Mouse (Mus musculus) neutrophil, adult 83 days (primary cell): ENCODE results near the gene Khsrp. TPM values are rescaled to one million over a fixed set of nuclear protein-coding genes. Genes with fewer than 3 reads are reported as not detected.

ENCODE experiments used
- total RNA-seq, 2 experiments: library from RNA; stranded (reverse); gene quantifications; one replicate each; pipeline ENCODE4 v1.2.4; 2023

The Khsrp gene
- 100 to 1,000 TPM in 1 of 2 experiments, 10 to 100 TPM in 1; 97.1 to 105 TPM for total RNA-seq

DNA sequence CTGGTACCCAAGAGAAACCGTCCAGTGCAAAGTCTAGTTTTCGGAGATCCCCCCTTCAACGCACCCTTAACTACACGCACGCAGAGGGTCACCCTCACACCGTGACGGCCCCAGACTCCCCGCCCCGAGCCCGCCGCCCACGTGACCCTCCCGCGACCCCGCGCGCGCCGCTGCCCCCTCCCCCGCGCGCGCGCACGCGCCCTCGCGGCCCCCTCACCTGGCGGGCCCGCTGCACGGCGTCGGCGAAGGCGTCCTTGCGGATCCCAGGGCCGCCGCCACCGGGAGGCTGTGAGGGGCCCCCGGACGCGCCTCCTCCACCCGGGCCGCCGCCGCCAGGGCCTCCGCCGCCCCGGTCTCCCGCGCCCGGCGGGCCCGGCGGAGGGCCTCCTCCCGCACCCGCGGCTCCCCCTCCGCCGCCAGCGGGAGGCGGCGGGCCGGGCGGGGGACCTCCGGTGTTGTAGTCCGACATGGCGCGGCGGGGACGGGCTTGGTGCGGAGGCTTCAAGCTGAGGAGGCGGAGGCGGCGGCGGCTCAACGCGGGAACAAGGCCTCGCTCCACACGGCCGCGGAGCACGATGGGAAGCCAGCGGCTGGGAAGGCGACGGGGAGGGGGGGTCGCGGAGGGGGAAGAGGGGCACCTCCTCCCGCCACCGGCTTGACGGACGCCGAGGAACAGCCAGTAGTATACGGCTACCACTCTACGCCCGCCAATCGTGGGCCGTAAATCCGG lies at the start of gene Khsrp:
TSS of gene Khsrp (minus strand) at position 592 of the 730 bp plus-strand sequence.

DNA sequence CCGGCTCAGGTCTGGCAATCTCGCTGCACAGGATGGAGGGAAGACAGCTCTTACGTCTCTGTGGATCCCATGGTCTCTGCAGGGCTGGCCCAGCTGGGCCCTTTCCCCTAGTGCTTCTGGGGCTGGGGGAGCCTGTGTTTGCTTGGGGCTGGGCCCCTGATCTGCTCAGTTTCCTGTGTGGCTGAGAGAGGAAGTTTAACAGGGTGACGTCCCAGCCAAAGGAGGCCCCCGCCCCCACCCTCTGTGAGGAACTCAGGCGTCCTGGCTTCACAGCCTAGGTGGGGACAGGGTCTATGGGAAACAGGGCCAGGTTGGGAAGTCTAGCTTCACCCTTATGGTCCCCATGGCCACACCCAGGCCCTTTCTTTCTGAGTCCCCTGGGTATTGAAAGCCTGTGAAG lies 47.0 kb upstream of the Khsrp start, which contains the start of gene Dennd1c:
TSS of gene Dennd1c (minus strand) at position 179 of the 400 bp plus-strand sequence.

DNA sequence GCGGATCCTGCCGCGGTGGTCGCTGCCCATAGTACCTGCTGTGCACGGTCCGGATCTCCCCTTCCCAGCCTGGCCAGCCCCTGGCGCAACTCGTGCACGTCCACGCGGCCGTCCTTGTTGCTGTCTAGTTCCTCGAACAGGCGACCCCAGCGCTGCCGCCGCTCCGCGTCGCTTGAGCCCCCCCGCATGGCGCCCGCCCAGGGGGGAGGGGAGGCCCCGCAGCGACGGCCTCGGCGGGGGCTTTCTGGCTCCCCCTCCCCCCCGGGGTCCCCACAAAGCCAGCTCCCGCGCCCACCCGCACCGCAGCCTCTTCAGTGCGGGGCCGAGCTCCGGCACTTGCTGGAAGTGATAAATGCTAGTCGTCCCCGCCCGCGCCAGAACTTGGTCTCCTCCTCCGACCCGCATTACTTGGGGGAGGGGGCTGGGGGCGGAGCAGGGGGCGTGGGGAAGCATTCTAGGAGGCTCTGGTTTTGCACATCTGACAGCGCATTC lies 28.2 kb upstream of the Khsrp start, which contains the start of gene Slc25a23:
TSS of gene Slc25a23 (minus strand) at position 378 of the 492 bp plus-strand sequence.

DNA sequence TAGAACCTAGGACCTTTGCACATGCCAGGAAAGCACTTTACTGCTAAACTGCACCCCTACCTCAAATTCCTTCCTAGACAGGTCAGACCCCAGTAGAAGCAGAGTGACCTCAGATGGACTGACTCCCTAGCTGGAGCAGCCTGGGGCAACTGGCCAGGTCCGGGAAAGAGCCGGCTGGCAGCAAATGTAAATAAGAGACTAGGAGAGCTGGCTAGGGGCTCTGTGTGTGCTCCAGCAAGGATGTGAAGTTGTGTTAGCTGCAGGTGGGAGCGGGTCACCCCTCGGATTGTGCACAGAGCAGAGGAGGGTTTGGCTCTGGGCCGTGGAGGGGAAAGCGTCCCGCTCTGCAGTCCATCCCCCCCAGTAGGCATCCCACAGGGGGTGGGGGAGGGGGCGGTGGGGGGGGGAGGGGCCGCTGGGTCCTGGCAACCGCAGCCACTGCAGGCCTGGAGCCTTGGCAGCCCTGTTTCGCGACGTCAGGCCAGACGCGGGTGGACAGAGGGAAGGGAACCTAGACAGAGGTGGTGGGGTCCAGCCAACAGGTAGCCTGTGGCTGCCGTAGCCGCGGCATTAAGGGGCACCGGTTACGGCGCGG lies 27.7 kb upstream of the Khsrp start, which contains the start of gene Crb3:
TSS of gene Crb3 (plus strand) at position 215 of the 595 bp plus-strand sequence.

DNA sequence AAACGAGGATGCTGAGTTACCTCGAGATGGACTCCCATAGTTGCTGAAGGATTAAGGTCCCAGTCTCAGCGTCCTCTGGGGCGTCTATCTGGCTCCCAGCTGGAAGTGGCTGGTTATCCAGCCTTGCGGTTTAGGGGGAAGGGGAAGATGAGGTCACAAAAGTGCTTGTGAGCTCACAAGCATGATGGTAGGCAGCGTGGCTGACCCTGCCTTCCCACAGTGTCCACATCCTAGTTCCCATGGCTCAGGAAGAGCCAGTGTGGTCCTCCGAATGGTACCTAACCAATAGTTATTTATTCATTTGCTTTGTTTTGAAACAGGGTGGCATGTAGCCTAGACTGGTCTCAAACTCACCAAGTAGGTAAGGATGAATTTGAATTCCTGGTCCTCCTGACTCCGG lies 10.2 kb upstream of the Khsrp start, which contains the start of gene Slc25a41:
TSS of gene Slc25a41 (minus strand) at position 101 of the 400 bp plus-strand sequence.

DNA sequence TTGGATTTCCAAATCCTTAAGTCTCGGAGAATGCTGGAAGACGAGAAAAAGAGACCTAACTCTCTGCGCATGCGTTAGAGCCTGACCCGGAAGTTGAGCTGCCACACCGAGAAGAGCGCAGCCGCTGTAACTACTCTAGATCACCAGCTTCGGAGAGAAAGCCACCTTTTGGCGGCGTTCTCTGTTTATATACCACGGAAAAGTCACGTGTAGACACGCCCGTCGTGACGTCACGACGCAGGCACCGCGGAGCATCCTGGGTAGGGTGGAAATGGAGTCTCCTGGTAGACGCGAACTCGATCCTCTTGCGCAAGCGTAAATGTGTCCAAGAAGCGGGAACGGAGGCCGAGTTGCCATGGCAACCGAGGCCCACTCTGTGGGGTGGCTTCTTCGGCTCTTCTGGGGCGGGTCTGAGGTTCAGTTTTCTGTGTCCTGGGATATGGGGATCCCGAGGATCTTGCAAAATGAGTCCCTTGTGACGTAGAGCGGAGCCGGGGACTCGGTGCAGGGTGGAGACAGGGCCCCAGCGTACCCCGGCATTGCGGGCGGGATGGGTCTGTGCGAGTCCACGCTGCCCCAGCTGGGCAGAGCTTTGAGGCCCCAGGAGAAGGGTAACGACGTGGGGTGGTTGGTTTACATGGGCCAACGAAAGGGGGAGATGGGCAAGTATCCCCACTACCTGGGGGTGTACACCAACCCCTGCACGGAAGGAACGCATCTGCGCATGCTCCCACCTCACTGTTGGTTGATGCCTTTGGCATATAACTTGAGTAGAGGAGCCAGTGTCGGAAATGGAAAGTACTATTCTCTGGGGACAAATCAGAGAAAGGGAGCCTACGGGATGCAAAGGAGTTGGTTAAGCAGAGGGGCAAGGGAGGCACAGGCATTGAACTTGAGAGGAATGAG lies 19.8 kb downstream of the Khsrp start, which contains the start of the genes Gtf2f1 and Gm17949:
TSS of gene Gtf2f1 (minus strand) at position 53 of the 906 bp plus-strand sequence.
TSS of gene Gm17949 (plus strand) at position 234 of the 906 bp plus-strand sequence.

DNA sequence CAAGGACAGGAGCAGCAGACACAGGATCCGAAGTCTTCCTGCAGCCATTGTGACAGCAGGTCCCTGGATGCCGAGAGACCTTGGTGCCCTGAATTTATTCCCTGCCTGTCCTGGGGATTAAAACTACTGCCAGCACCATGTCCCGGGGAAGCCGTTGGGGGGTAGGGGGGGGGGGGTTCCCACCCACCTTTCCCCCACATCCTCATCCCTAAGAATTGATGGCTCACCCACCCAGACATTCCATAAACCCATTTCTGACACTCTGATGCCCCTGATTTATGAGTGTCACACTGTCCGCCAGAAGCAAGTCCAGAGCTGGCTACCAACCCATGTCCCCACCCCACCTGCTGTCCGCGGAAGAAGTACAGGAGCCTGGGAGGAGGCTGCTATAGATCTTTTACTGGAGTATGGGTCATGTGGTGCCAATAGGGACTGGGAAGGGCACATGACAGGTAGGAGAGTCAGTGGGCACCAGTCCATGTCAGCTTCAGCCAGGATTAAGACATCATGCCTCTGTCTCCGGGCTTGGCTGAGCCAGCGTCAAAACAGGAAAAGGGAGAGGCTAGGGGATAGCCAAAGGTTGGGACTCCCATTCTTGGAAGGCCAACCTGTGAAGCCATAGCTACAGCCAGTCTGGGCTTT lies 31.2 kb downstream of the Khsrp start, which contains the start of gene Pspn:
TSS of gene Pspn (minus strand) at position 51 of the 642 bp plus-strand sequence.

DNA sequence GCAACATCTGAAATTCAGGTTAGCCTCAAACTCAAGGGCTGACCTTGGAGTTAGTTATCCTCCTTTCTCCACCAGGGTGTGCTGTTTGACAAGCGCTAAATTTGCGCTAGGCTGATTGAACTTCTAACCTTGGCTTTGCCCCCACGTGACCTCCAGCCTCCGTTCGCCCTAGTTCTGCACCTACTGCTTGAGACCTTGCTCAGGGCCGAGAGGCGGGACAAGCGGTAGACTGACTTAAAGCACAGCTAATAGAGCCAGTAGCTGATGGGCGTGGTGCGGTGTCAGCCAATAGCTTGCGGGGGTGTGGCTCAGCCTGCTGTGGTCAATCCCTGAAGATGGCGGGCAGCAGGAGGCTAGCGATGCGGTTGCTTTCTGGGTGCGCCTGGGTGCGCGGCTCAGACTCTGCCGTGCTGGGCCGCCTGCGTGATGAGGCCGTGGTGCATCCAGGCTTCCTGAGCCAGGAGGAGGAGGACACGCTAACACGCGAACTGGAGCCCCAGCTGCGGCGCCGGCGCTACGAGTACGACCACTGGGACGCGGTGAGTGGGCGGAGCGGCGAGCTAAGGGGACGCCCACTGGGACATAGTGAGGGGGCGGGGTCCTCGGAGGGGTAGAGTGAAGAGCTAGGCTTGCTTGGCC lies 34.2 kb downstream of the Khsrp start, which contains the start of gene Alkbh7:
TSS of gene Alkbh7 (plus strand) at position 311 of the 639 bp plus-strand sequence.

DNA sequence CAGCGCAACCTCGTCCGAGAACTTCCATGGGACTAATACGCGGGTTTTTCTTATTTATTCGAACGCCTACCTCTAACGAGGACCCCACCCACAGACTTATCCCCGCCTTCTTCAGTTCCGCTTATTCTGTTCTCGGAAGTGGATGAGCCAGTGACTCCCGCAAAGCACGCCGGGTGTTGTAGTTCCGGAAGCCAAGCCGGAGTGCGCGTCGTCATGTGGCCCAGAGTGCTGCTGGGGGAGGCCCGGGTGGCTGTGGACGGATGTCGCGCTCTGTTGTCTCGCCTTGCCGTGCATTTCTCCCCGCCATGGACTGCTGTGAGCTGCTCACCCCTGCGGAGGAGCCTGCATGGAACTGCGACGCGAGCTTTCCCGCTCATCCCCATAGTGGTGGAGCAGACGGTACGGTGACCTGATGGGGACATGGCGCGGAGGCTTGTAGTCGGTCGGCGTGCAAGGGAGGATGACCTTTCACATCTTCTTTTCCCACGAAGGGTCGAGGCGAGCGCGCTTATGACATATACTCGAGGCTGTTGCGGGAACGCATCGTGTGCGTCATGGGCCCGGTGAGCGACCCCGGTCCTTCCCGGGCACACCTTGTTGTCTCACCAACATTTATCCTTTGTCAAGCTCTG lies 41.1 kb downstream of the Khsrp start, which contains the start of gene Clpp:
TSS of gene Clpp (plus strand) at position 191 of the 632 bp plus-strand sequence.

DNA sequence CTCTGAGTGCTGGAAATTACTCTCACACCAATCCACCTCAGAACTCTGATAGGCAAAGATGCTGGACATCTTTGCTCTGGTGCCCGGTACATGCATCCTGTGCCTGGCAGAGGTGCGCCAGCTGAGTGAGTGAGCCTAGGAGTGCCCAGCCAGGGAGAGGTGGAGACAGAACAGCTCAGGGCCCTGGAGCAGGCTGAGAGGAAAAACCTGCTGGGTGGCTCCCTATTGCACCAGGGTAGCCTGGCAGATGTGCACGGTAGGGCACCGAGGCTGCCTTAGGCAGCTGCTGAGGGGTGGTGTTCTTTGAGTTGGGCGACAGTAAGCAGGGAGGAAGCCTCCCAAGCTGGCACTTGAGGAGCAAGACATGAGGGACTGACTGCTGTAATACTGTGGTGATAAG lies 49.3 kb downstream of the Khsrp start, which contains the start of gene Acer1:
TSS of gene Acer1 (minus strand) at position 114 of the 400 bp plus-strand sequence.

Other genes with a start within 250 kb of the Khsrp start
- gene Rfx2, start 200.5 kb downstream of the Khsrp start, total RNA-seq, result 1 to 10 TPM; 6.5 TPM
- not detected for gene Acsbg2, start 157.1 kb downstream of the Khsrp start, total RNA-seq
- gene 1700061G19Rik, start 156.0 kb downstream of the Khsrp start, total RNA-seq, result not detected
- gene Mllt1, start 96.1 kb downstream of the Khsrp start, total RNA-seq, result 10 to 100 TPM; 18.8 to 20.2 TPM
- not detected for gene Acer1, start 49.4 kb downstream of the Khsrp start, total RNA-seq
- gene Clpp, start 41.2 kb downstream of the Khsrp start, total RNA-seq, result 10 to 100 TPM in 1 of 2 experiments, 1 to 10 TPM in 1; 9.5 to 14.3 TPM
- gene Alkbh7, start 34.2 kb downstream of the Khsrp start, total RNA-seq, result 1 to 10 TPM; 6.9 to 8.2 TPM
- 1 to 10 TPM; 2.4 to 3.7 TPM for gene Pspn, start 31.5 kb downstream of the Khsrp start, total RNA-seq
- gene Gtf2f1, start 20.2 kb downstream of the Khsrp start, total RNA-seq, result 10 to 100 TPM; 48.0 to 61.0 TPM
- under 1 TPM in 1 of 2 experiments, not detected in 1; 0.48 TPM for gene Gm17949, start 20.1 kb downstream of the Khsrp start, total RNA-seq
- not detected for gene Slc25a41, start 10.1 kb upstream of the Khsrp start, total RNA-seq
- gene Crb3, start 27.6 kb upstream of the Khsrp start, total RNA-seq, result not detected
- 1 to 10 TPM; 3.0 to 4.7 TPM for gene Slc25a23, start 28.3 kb upstream of the Khsrp start, total RNA-seq
- 100 to 1,000 TPM; 138 to 163 TPM for gene Dennd1c, start 47.0 kb upstream of the Khsrp start, total RNA-seq
- under 1 TPM; 0.15 to 0.18 TPM for gene Tubb4a, start 56.3 kb upstream of the Khsrp start, total RNA-seq
- gene Tnfsf9, start 73.8 kb upstream of the Khsrp start, total RNA-seq, result 1 to 10 TPM; 1.9 to 2.1 TPM
- not detected for gene Cd70, start 118.3 kb upstream of the Khsrp start, total RNA-seq
- 10 to 100 TPM; 32.7 to 34.8 TPM for gene Tnfsf14, start 162.7 kb upstream of the Khsrp start, total RNA-seq
- gene C3, start 196.6 kb upstream of the Khsrp start, total RNA-seq, result 100 to 1,000 TPM; 540 to 556 TPM
- gene Gpr108, start 216.9 kb upstream of the Khsrp start, total RNA-seq, result 10 to 100 TPM; 52.5 to 53.2 TPM
- 1 to 10 TPM; 4.0 to 5.7 TPM for gene Trip10, start 217.9 kb upstream of the Khsrp start, total RNA-seq
- gene Vav1, start 247.6 kb upstream of the Khsrp start, total RNA-seq, result 100 to 1,000 TPM; 163 to 179 TPM